Comparison of ENCODE assay signal across 9 mouse cellular contexts in genomic region chr5:137532131-137532807, GRCm38 (mm10). TPM values are rescaled to one million over a fixed set of nuclear protein-coding genes. Genes with fewer than 3 reads are reported as not detected.
DNase-seq lines count a peak whose midpoint lies in the region; ATAC-seq and TF ChIP-seq lines count a peak whose summit lies in the region.
"Had no signal": no experiment of that assay in that cellular context is flagged by ENCODE, and none has a peak within 500 bp of the region (broad histone marks: within the 10 kb centered on the region; RNA-seq: fewer than 3 reads in every experiment).

No protein-coding gene starts in this region.

- peaks cover 25% of the 10 kb centered on the region for H3K36me3 ChIP-seq in heart, embryonic 15.5 days

- TF ChIP-seq CTCF in olfactory bulb, adult 2 months (IDR thresholded peaks at IDR 0.05; ENCODE audit: insufficient read depth, low read depth, low read length): no peak

- H3K27ac ChIP-seq in heart, embryonic 15.5 days: peak overlapping the region; percentile 94
- peak overlapping the region; percentile 95 for H3K27ac ChIP-seq in olfactory bulb, adult 2 months (ENCODE audit: insufficient read depth, low read depth, low read length)

- no peaks in the 10 kb centered on the region for H3K27me3 ChIP-seq in heart, embryonic 15.5 days

- TF ChIP-seq POLR2A in olfactory bulb, adult 2 months (IDR thresholded peaks at IDR 0.05; ENCODE audit: insufficient read depth, low read depth, low read length): no peak

- peak overlapping the region; percentile 87 for H3K9ac ChIP-seq in heart, embryonic 15.5 days

- 0% methylated on average over 19 of the region's 19 CpGs for WGBS in heart, embryonic 15.5 days
- WGBS in olfactory bulb, adult 2 months: under 1% methylated on average over 19 of the region's 19 CpGs

- no peaks in the 10 kb centered on the region for H3K9me3 ChIP-seq in heart, embryonic 15.5 days (replicated peaks)

- peak overlapping the region; percentile 91 for H3K4me2 ChIP-seq in heart, embryonic 15.5 days

- peak overlapping the region; percentile 82 for H3K4me3 ChIP-seq in heart, embryonic 15.5 days
- H3K4me3 ChIP-seq in olfactory bulb, adult 2 months (ENCODE audit: insufficient read depth, low read depth, low read length): peak overlapping the region; percentile 99

- no peak for ATAC-seq in heart, embryonic 15.5 days (replicated peaks; ENCODE audit: insufficient number of reproducible peaks, insufficient read depth, low FRiP score, low read depth)

- H3K4me1 ChIP-seq in heart, embryonic 15.5 days (replicated peaks): peaks cover 37% of the 10 kb centered on the region
- peaks cover 23% of the 10 kb centered on the region for H3K4me1 ChIP-seq in olfactory bulb, adult 2 months (ENCODE audit: control insufficient read depth, insufficient read depth, low read length)

- intact Hi-C loops in heart, postnatal 25 days (cut with DNase I): loop anchor here (2.0 to 5.0 kb wide), 4 partner anchors 69 to 225 kb away; partner anchors contain the start of gene Mospd3

- DNase-seq in heart, adult 11 months: peak; percentile 97
- DNase-seq in heart, postnatal 25 days (ENCODE audit: low spot score): no peak
- DNase-seq in 3T3-L1 (ENCODE audit: low read depth, low spot score) (peak; percentile 58), liver (peak; percentile 44)
- peak; percentile 70 for DNase-seq in cerebellum, adult 9-10 months
- no peak for DNase-seq in urinary bladder, postnatal 14 days (ENCODE audit: low spot score)

RNA-seq across cellular contexts. Expression of gene Epo, which starts 0.8 kb away (rescaled TPM):
- not detected for total RNA-seq in heart, postnatal 25 days (2021)
- not detected in 2 replicates for polyA plus RNA-seq in heart, embryonic 15.5 days (2015; fragmentation: Nextera tagmentation; extraction: Ambion mirVana)
- not detected in 2 replicates for polyA plus RNA-seq in olfactory bulb, adult 2 months (2012; ENCODE audit: insufficient read depth, insufficient read length, low replicate concordance, missing spikeins)
- total RNA-seq: left cerebral cortex, adult 18-20 months had no signal

RNA-seq across cellular contexts. Expression of gene Gnb2, which starts 1.0 kb away (rescaled TPM):
- 100 to 1,000 TPM; 245 to 246 TPM for total RNA-seq in heart, postnatal 25 days (2021)
- 244 and 306 TPM in 2 replicates for polyA plus RNA-seq in heart, embryonic 15.5 days (2015; fragmentation: Nextera tagmentation; extraction: Ambion mirVana)
- polyA plus RNA-seq in olfactory bulb, adult 2 months (2012; ENCODE audit: insufficient read depth, insufficient read length, low replicate concordance, missing spikeins): not detected in 2 replicates

RNA-seq across cellular contexts. Expression of gene Gigyf1, which starts 13.9 kb away (rescaled TPM):
- total RNA-seq in heart, postnatal 25 days (2021): 10 to 100 TPM; 28.6 to 29.1 TPM
- polyA plus RNA-seq in heart, embryonic 15.5 days (2015; fragmentation: Nextera tagmentation; extraction: Ambion mirVana): 8.9 and 10.4 TPM in 2 replicates
- not detected in 2 replicates for polyA plus RNA-seq in olfactory bulb, adult 2 months (2012; ENCODE audit: insufficient read depth, insufficient read length, low replicate concordance, missing spikeins)

RNA-seq across cellular contexts. Expression of gene Actl6b, which starts 21.0 kb away (rescaled TPM):
- total RNA-seq in heart, postnatal 25 days (2021): not detected
- polyA plus RNA-seq in heart, embryonic 15.5 days (2015; fragmentation: Nextera tagmentation; extraction: Ambion mirVana): 0.13 and 2.1 TPM in 2 replicates
- polyA plus RNA-seq in olfactory bulb, adult 2 months (2012; ENCODE audit: insufficient read depth, insufficient read length, low replicate concordance, missing spikeins): not detected in 2 replicates

RNA-seq across cellular contexts. Expression of gene Pop7, which starts 30.0 kb away (rescaled TPM):
- 10 to 100 TPM; 14.8 to 15.3 TPM for total RNA-seq in heart, postnatal 25 days (2021)
- 37.4 and 38.6 TPM in 2 replicates for polyA plus RNA-seq in heart, embryonic 15.5 days (2015; fragmentation: Nextera tagmentation; extraction: Ambion mirVana)
- not detected in 2 replicates for polyA plus RNA-seq in olfactory bulb, adult 2 months (2012; ENCODE audit: insufficient read depth, insufficient read length, low replicate concordance, missing spikeins)

Comparison
In these comparisons a context has a peak if more than half of its experiments do, and no peak if none do; other contexts are left out.
1. DNase-seq: peak in heart, adult 11 months (single experiment), 3T3-L1 (single experiment), cerebellum, adult 9-10 months (single experiment) and liver (single experiment); none in heart, postnatal 25 days (single experiment) and urinary bladder, postnatal 14 days (single experiment).